Mouse (Mus musculus) embryonic facial prominence, embryonic 15.5 days (tissue): ENCODE results near the gene B230307C23Rik. TPM values are rescaled to one million over a fixed set of nuclear protein-coding genes. Genes with fewer than 3 reads are reported as not detected.
A peak's percentile ranks its signal among the peaks of the same experiment; 100 is the strongest.
"Not testable (repeated sequence)": the region's sequence is repeated elsewhere in the genome, so short reads cannot be mapped to it uniquely, and the experiment has no call there.

ENCODE experiments used
- ATAC-seq: fragments of 200-750 bp; cut with Nextera tagmentation; 2 replicates; pipeline ENCODE4 v1.8.0; 2017; ENCODE audit warnings: low read depth, moderate TSS enrichment; ENCODE audit not compliant: insufficient number of reproducible peaks, low FRiP score, low TSS enrichment
- H3K27ac ChIP-seq: fragments of 300-500 bp; sonication (generic); replicated peaks from 2 replicates; pipeline ENCODE4 v1.5.1; 2015; ENCODE audit warnings: mild to moderate bottlenecking, inconsistent platforms
- H3K27me3 ChIP-seq: fragments of 300-500 bp; sonication (generic); 2 replicates; pipeline ENCODE4 v1.6.1; 2015; ENCODE audit warnings: inconsistent platforms
- H3K36me3 ChIP-seq: fragments of 300-500 bp; sonication (generic); 2 replicates; pipeline ENCODE4 v1.6.1; 2015; ENCODE audit warnings: mild to moderate bottlenecking, inconsistent platforms
- H3K4me1 ChIP-seq: fragments of 300-500 bp; sonication (generic); 2 replicates; pipeline ENCODE4 v1.6.1; 2015; ENCODE audit warnings: inconsistent platforms
- H3K4me2 ChIP-seq: fragments of 300-500 bp; sonication (generic); replicated peaks from 2 replicates; pipeline ENCODE4 v1.6.1; 2015; ENCODE audit warnings: mild to moderate bottlenecking, inconsistent platforms
- H3K4me3 ChIP-seq: fragments of 300-500 bp; sonication (generic); replicated peaks from 2 replicates; pipeline ENCODE4 v1.5.1; 2015; ENCODE audit warnings: mild to moderate bottlenecking, inconsistent platforms
- H3K9ac ChIP-seq: fragments of 300-500 bp; sonication (generic); 2 replicates; pipeline ENCODE4 v1.6.1; 2015; ENCODE audit warnings: inconsistent platforms
- H3K9me3 ChIP-seq: fragments of 300-500 bp; sonication (generic); replicated peaks from 2 replicates; pipeline ENCODE4 v1.6.1; 2016; ENCODE audit warnings: inconsistent platforms
- WGBS: fragments of 180-500 bp; shearing (Covaris S2); methylation state at CpG from one replicate; pipeline ENCODE4 v1.1.7; 2015; 5-methylcytosine and 5-hydroxymethylcytosine counted together
- polyA plus RNA-seq: library from polyadenylated mRNA; unstranded; fragments of >200 nt; fragmentation: Nextera tagmentation; extraction: Ambion mirVana; gene quantifications from 2 replicates; pipeline ENCODE4 v1.2.1, GENCODE M21; 2015

B230307C23Rik gene
- polyA plus RNA-seq, 1 experiment from 2014 or later = 24.2 TPM

DNA sequence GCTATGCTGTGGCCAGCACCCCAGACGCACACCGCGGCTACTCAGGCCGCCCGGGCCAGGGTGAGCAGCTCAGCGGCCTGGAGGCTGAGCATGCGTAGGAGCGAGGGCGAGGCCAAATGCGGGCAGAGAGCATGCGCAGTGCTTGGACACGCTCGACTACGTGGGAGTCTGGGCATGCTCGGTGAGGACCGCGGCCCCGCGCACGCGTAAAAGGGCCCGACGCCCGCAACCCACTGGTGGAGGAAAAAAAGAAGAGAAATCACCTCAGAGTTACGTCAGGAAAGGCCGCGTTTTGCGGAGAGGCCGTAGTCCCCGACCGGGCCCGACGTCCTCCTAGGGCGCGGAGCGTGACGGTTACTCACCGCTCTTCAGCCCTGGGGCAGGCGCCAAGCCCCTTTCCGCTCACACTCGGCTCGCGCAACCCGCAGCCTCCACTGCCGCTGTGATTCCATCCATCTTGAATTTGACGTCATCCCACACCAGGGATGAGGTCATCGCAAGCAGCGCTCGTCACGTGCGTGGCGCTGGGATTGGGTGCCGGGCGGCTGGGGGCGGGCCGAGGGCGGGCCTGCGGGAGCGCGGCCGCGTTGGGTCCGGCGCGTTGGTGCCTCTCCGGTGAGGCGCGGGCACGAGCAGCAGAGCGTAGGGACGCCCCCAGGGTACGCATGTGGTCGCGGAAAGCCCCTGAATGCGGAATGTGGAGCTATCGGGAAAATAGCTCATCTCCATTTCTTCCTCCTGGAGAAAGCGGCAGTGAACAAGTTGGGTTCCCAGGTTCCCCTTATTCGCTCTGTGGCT is 34.8 kb upstream of the B230307C23Rik start, which contains the start of the genes C2cd2 and Zbtb21:
Gene C2cd2 (minus strand): TSS at position 448 of the 798 bp plus-strand sequence.
Gene Zbtb21 (minus strand): TSS at position 472 of the 798 bp plus-strand sequence.
- Histone ChIP-seq H3K9ac (peak within 1 kb of the TSS; percentile 90), H3K4me3 (peak within 1 kb of the TSS; percentile 89), H3K4me2 (peak within 1 kb of the TSS; percentile 80), H3K36me3 (no peaks in the 10 kb centered on the region), H3K27me3 (no peaks in the 10 kb centered on the region), H3K9me3 (no peaks in the 10 kb centered on the region), H3K4me1 (peaks cover 20% of the 10 kb centered on the region), H3K27ac (peak within 1 kb of the TSS; percentile 99)
- peak; percentile 98 for ATAC-seq
- WGBS = under 1% methylated on average over 78 of the region's 78 CpGs

DNA sequence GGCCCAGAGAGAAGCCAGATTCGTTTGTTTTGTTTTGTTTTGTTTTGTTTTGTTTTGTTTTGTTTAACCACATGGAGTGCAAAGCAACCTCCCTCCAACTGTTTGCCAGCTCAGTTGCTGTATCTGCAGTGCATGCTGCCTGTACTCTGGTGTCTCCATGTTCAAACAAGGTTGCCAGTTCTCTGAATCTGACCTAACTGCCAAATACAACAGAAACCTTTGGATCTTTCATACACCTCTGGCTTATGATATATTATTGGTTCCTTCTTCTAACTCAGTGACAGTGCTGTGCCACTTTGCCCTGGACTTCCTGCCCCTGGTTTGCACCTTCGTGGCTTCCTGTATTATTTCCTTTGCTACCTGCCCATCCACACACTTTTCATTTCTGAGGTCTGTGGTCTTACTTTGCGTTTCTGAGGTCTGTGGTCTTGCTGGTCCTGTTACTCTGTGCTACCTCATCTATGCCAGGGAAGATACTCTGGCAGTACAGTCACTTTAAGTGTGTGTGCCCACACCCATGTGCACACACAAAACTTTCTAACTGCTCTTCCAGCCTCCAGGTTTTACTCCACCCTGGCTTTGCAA is 33.1 kb upstream of the B230307C23Rik start:
- WGBS = 82% methylated on average over 3 of the region's 3 CpGs
- Histone ChIP-seq H3K4me1 (peaks cover 17% of the 10 kb centered on the region), H3K27ac (no peak overlapping the region), H3K9me3 (no peaks in the 10 kb centered on the region), H3K4me2 (no peak overlapping the region), H3K27me3 (no peaks in the 10 kb centered on the region), H3K9ac (no peak overlapping the region), H3K36me3 (no peaks in the 10 kb centered on the region), H3K4me3 (no peak overlapping the region)
- no peak for ATAC-seq

DNA sequence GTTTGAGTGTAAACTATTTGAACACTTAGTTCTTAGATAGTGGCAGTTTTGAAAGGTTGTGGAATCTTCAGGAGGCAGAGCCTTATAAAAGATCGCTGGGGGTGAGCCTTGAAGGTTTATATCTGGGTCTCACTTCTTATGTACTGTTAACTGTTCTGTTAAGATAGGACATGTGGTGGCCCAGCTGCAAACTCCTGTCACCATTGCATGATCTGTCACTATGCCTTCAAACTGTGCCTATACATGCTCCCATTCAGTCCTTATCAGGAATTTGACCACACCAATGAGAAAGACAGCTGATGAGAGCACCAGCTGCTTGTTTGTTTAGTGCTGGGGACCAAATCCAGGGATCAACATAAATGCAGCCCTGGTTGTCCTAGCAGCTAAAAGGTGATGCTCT is 19.8 kb upstream of the B230307C23Rik start:
- Histone ChIP-seq H3K9ac (no peak overlapping the region), H3K4me1 (no peaks in the 10 kb centered on the region), H3K4me2 (no peak overlapping the region), H3K27ac (no peak overlapping the region), H3K36me3 (no peaks in the 10 kb centered on the region), H3K4me3 (no peak overlapping the region), H3K9me3 (no peaks in the 10 kb centered on the region), H3K27me3 (no peaks in the 10 kb centered on the region)
- ATAC-seq = no peak
- WGBS = 68% methylated on average over 1 of the region's 1 CpGs

DNA sequence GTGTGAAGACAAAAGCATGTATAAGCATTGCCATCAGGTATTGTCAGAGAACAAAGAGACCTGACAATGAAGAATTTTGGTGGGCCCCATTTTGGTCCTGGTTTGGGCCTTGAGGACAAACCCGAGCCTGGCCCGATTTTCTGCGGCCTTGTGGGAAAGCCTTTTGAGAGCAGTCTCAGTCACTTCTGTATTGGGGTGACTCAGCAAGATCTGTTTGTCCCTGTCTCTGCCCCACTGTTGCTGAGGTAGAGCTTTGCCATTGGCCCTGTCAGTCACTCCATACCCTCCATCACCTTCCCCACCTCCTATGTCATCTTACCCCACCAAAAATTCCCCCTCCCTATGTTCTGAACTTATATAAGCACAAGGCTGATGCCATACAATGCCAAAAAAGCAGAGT is 19.4 kb upstream of the B230307C23Rik start:
- H3K27me3 ChIP-seq = no peaks in the 10 kb centered on the region
- no peak overlapping the region for H3K4me3 ChIP-seq
- no peaks in the 10 kb centered on the region for H3K36me3 ChIP-seq
- H3K9me3 ChIP-seq = no peaks in the 10 kb centered on the region
- no peak overlapping the region for H3K27ac ChIP-seq
- no peaks in the 10 kb centered on the region for H3K4me1 ChIP-seq
- no peak overlapping the region for H3K9ac ChIP-seq
- no peak for ATAC-seq
- 77% methylated on average over 3 of the region's 3 CpGs for WGBS
- H3K4me2 ChIP-seq = no peak overlapping the region

- ATAC-seq = no peak
Measured at GRCm38 (mm10) chr16:97981362-97981761, 15.8 kb upstream of the B230307C23Rik start.

DNA sequence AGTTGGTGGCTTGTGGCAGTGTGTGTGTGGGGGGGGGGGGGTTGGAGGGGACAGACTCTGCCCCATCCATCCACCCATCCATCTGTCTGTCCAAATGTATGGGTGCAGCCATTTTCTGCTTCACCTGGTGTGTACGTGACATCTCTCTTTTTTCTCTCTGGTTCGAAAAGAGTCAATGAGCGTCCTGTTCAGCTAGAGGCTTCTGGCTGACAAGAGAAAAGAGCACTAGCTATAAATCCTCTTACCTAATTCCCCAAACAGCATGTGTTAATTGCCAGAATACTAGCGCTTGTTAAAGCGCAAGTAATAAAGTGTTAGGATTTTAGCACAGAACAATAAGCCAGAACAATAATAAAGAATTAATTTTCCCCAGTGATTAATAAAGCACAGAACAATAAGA is 12.5 kb upstream of the B230307C23Rik start:
- Histone ChIP-seq H3K27me3 (no peaks in the 10 kb centered on the region), H3K27ac (no peak overlapping the region), H3K9me3 (no peaks in the 10 kb centered on the region), H3K4me3 (no peak overlapping the region), H3K4me1 (no peaks in the 10 kb centered on the region), H3K4me2 (no peak overlapping the region), H3K9ac (no peak overlapping the region), H3K36me3 (no peaks in the 10 kb centered on the region)
- ATAC-seq = no peak
- WGBS = 82% methylated on average over 5 of the region's 5 CpGs

More at GRCm38 (mm10) chr16:97981362-97981761, 15.8 kb upstream of the B230307C23Rik start:
- no peaks in the 10 kb centered on the region for H3K36me3 ChIP-seq
- WGBS = 77% methylated on average over 1 of the region's 1 CpGs
- no peak overlapping the region for H3K9ac ChIP-seq
- H3K27me3 ChIP-seq = no peaks in the 10 kb centered on the region
- no peak overlapping the region for H3K27ac ChIP-seq
- H3K9me3 ChIP-seq = no peaks in the 10 kb centered on the region
- no peak overlapping the region for H3K4me2 ChIP-seq
- no peak overlapping the region for H3K4me3 ChIP-seq
- no peaks in the 10 kb centered on the region for H3K4me1 ChIP-seq

GRCm38 (mm10) chr16:97991517-97991916 is 5.6 kb upstream of the B230307C23Rik start:
- Histone ChIP-seq H3K4me3 (no peak overlapping the region), H3K4me1 (0 out of 2 replicates have a peak, but pooled peaks cover 4% of the 10 kb centered on the region), H3K9ac (no peak overlapping the region), H3K27ac (no peak overlapping the region), H3K27me3 (no peaks in the 10 kb centered on the region), H3K9me3 (no peaks in the 10 kb centered on the region), H3K36me3 (no peaks in the 10 kb centered on the region), H3K4me2 (no peak overlapping the region)
- WGBS = 84% methylated on average over 2 of the region's 2 CpGs
- no peak for ATAC-seq

DNA sequence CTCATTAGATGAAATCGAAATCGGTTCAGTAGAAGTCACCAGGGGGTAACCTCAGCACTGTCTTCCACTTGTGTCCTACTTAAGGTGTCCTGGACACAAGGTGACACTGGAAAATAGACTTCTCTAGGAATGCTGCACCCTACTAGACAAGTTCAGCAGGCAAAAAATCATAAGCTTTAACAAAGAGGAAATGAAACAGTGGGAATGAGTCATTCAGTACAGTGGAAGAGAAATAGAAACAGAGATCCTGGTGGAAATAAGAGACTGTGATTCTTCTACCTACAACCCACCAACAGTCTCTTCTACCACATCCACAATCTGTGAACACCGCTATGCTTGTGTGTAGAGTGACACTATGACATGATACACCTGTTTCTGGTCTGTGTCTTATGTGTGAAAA is 4.6 kb upstream of the B230307C23Rik start:
- not testable (repeated sequence) for H3K4me2 ChIP-seq, H3K27me3 ChIP-seq, H3K9me3 ChIP-seq, ATAC-seq, H3K27ac ChIP-seq, H3K9ac ChIP-seq, H3K36me3 ChIP-seq, H3K4me3 ChIP-seq, H3K4me1 ChIP-seq
- 76% methylated on average over 3 of the region's 3 CpGs for WGBS

DNA sequence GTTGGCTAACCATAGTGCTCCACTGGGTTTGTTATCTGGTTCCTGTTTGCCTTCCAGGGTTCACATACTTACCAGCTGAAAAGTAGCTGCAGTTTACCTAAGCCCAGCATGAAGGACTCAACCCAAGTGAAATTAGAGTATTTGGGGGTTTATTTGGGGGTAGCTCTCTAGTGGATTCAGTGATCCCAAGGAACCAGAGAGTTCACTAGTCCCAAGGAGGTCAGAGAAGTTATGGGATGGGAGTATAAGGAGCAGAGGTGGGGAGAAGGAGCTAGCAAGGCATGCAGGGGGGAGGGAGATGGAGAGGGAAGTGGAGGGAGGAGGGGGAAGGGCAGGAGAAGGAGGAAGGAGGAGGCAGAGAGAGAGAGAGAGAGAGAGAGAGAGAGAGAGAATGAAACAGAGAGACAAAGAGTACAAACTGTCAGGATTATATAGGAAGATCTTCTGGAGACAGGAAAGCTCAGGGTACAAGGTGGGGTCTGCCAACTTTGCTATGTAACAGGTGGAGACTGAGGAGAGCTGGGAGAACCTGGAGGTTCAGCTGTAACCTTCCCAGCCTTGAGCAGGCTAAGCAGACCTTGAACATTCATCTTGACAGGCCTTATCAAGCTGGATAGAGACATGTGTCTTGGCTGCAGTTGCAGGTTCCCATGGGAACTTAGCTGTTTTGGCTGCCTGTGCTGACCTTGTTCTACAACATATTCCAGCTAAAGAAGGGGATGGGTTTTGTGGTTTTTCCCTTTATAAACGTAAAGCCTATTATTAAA is 1.1 kb upstream of the B230307C23Rik start:
- Histone ChIP-seq H3K27me3 (no peaks in the 10 kb centered on the region), H3K4me3 (peak overlapping the region; percentile 51), H3K27ac (no peak overlapping the region), H3K4me2 (peak overlapping the region; percentile 56), H3K9me3 (0 out of 2 replicates have a peak, but pooled peaks cover 3% of the 10 kb centered on the region), H3K9ac (no peak overlapping the region), H3K4me1 (peaks cover 11% of the 10 kb centered on the region), H3K36me3 (peaks cover 14% of the 10 kb centered on the region; the same call in 1 of the 2 replicates)
- 4% methylated on average over 1 of the region's 1 CpGs for WGBS
- ATAC-seq = no peak

- Histone ChIP-seq H3K9ac (peak overlapping the region; percentile 16), H3K4me3 (peak overlapping the region; percentile 51), H3K4me1 (peaks cover 11% of the 10 kb centered on the region), H3K36me3 (peaks cover 17% of the 10 kb centered on the region; the same call in 1 of the 2 replicates), H3K27ac (peak overlapping the region; percentile 81), H3K4me2 (peak overlapping the region; percentile 56)
- peak; percentile 77 for ATAC-seq
- not testable (repeated sequence) for H3K9me3 ChIP-seq, H3K27me3 ChIP-seq
- 1% methylated on average over 8 of the region's 8 CpGs for WGBS
Measured at GRCm38 (mm10) chr16:97997383-97997731, 242 bp downstream of the B230307C23Rik start.

- Histone ChIP-seq H3K9ac (no peak overlapping the region), H3K27ac (no peak overlapping the region), H3K4me1 (no peaks in the 10 kb centered on the region), H3K36me3 (peaks cover 19% of the 10 kb centered on the region; the same call in 1 of the 2 replicates), H3K27me3 (no peaks in the 10 kb centered on the region), H3K4me2 (no peak overlapping the region), H3K4me3 (no peak overlapping the region), H3K9me3 (peaks cover 30% of the 10 kb centered on the region)
- 95% methylated on average over 3 of the region's 3 CpGs for WGBS
- no peak for ATAC-seq
Measured at GRCm38 (mm10) chr16:98022081-98022480, 25.0 kb downstream of the B230307C23Rik start.
